22 mouse cellular contexts compared by ENCODE assay signal in genomic region chr10:112798090-112798489, GRCm38 (mm10).
A peak's percentile ranks its signal among the peaks of the same experiment; 100 is the strongest.
DNase-seq lines count a peak whose midpoint lies in the region; ATAC-seq lines count a peak whose summit lies in the region.
"Had no signal": no experiment of that assay in that cellular context is flagged by ENCODE, and none has a peak within 500 bp of the region (broad histone marks: within the 10 kb centered on the region; RNA-seq: fewer than 3 reads in every experiment).

No protein-coding gene starts in this region.

- ATAC-seq in forebrain, embryonic 11.5 days (replicated peaks; ENCODE audit: low FRiP score) = peak; percentile 28; the same call in 1 of the 2 replicates
- no peak for ATAC-seq in forebrain, embryonic 16.5 days
- peak; percentile 77 for ATAC-seq in midbrain, embryonic 12.5 days (ENCODE audit: low FRiP score, low read depth)
- ATAC-seq in midbrain, embryonic 16.5 days = no peak
- ATAC-seq: CD4-positive, CD25-positive, alpha-beta regulatory T cell, adult 4 months; forebrain, embryonic 13.5 days; hindbrain, postnatal 0 days had no signal

- H3K9me3 ChIP-seq in forebrain, embryonic 11.5 days (ENCODE audit: control insufficient read depth, low read length) = no peaks in the 10 kb centered on the region
- no peaks in the 10 kb centered on the region for H3K9me3 ChIP-seq in forebrain, embryonic 16.5 days (ENCODE audit: control insufficient read depth, low read length)
- H3K9me3 ChIP-seq in midbrain, embryonic 12.5 days = no peaks in the 10 kb centered on the region
- no peaks in the 10 kb centered on the region for H3K9me3 ChIP-seq in midbrain, embryonic 16.5 days (replicated peaks; ENCODE audit: control insufficient read depth, low read length, poor library complexity, severe bottlenecking)
- H3K9me3 ChIP-seq: embryonic facial prominence, embryonic 13.5 days; forebrain, embryonic 13.5 days; G1E; heart, embryonic 13.5 days; hindbrain, embryonic 12.5 days had no signal

- WGBS in forebrain, embryonic 11.5 days = 1% methylated on average over 4 of the region's 4 CpGs
- WGBS in forebrain, embryonic 16.5 days = 9% methylated on average over 4 of the region's 4 CpGs
- WGBS in midbrain, embryonic 12.5 days = 2% methylated on average over 4 of the region's 4 CpGs
- 4% methylated on average over 4 of the region's 4 CpGs for WGBS in midbrain, embryonic 16.5 days

- DNase-seq in forebrain, embryonic 11.5 days (ENCODE audit: low spot score) = no peak
- DNase-seq in embryo, embryonic 11 days = peak; percentile 36
- DNase-seq in right cerebral cortex, adult 18-20 months = no peak
- DNase-seq in frontal cortex, postnatal 36 days (ENCODE audit: low spot score in 2 of 2) = no peak
- DNase-seq: adrenal gland, postnatal 10 days; B cell, adult 2 months; cerebellum, adult 11-12 months; cerebellum, adult 9-11 months; cerebellum, postnatal 36 days; gastrocnemius, postnatal 36 days; heart, adult 11 months; heart, postnatal 36 days had no signal

- H3K9ac ChIP-seq in forebrain, embryonic 11.5 days (ENCODE audit: low read length) = no peak overlapping the region
- no peak overlapping the region for H3K9ac ChIP-seq in forebrain, embryonic 16.5 days (replicated peaks; ENCODE audit: low read depth, low read length)
- no peak overlapping the region for H3K9ac ChIP-seq in midbrain, embryonic 12.5 days (replicated peaks)
- no peak overlapping the region for H3K9ac ChIP-seq in midbrain, embryonic 16.5 days (ENCODE audit: low read depth, low read length)
- H3K9ac ChIP-seq: embryonic facial prominence, embryonic 13.5 days; forebrain, embryonic 13.5 days; heart, embryonic 13.5 days; hindbrain, embryonic 12.5 days had no signal

- H3K4me1 ChIP-seq in forebrain, embryonic 11.5 days (replicated peaks; ENCODE audit: control insufficient read depth, insufficient read depth, low read length) = no peaks in the 10 kb centered on the region
- H3K4me1 ChIP-seq in forebrain, embryonic 16.5 days (replicated peaks; ENCODE audit: control insufficient read depth, insufficient read depth, low read length) = no peaks in the 10 kb centered on the region
- H3K4me1 ChIP-seq in midbrain, embryonic 12.5 days = peaks cover 6% of the 10 kb centered on the region
- H3K4me1 ChIP-seq in midbrain, embryonic 16.5 days (ENCODE audit: control insufficient read depth, insufficient read depth, low read length) = 0 out of 2 replicates have a peak, but pooled peaks cover 2% of the 10 kb centered on the region
- H3K4me1 ChIP-seq: embryonic facial prominence, embryonic 13.5 days; forebrain, embryonic 13.5 days; heart, embryonic 13.5 days; hindbrain, embryonic 12.5 days had no signal

- H3K4me3 ChIP-seq in forebrain, embryonic 11.5 days (ENCODE audit: low read depth, low read length) = no peak overlapping the region
- H3K4me3 ChIP-seq in forebrain, embryonic 16.5 days (replicated peaks; ENCODE audit: low read length) = no peak overlapping the region
- H3K4me3 ChIP-seq in midbrain, embryonic 12.5 days = no peak overlapping the region
- no peak overlapping the region for H3K4me3 ChIP-seq in midbrain, embryonic 16.5 days (ENCODE audit: low read depth, low read length)
- H3K4me3 ChIP-seq: embryonic facial prominence, embryonic 13.5 days; forebrain, embryonic 13.5 days; heart, embryonic 13.5 days; hindbrain, embryonic 12.5 days had no signal

- no peak overlapping the region for H3K4me2 ChIP-seq in forebrain, embryonic 11.5 days (ENCODE audit: low read depth, low read length, severe bottlenecking)
- no peak overlapping the region for H3K4me2 ChIP-seq in forebrain, embryonic 16.5 days (ENCODE audit: low read length)
- no peak overlapping the region for H3K4me2 ChIP-seq in midbrain, embryonic 12.5 days (replicated peaks)
- H3K4me2 ChIP-seq in midbrain, embryonic 16.5 days (ENCODE audit: low read length) = no peak overlapping the region
- H3K4me2 ChIP-seq: embryonic facial prominence, embryonic 13.5 days; forebrain, embryonic 13.5 days; heart, embryonic 13.5 days; hindbrain, embryonic 12.5 days had no signal

- no peaks in the 10 kb centered on the region for H3K36me3 ChIP-seq in forebrain, embryonic 11.5 days (ENCODE audit: control insufficient read depth, insufficient read depth, low read length)
- H3K36me3 ChIP-seq in forebrain, embryonic 16.5 days (ENCODE audit: control insufficient read depth, insufficient read depth) = no peaks in the 10 kb centered on the region
- H3K36me3 ChIP-seq in midbrain, embryonic 12.5 days = no peaks in the 10 kb centered on the region
- H3K36me3 ChIP-seq in midbrain, embryonic 16.5 days (ENCODE audit: control insufficient read depth, insufficient read depth, low read length) = no peaks in the 10 kb centered on the region
- H3K36me3 ChIP-seq: embryonic facial prominence, embryonic 13.5 days; G1E; heart, embryonic 13.5 days; hindbrain, embryonic 12.5 days had no signal

- no peaks in the 10 kb centered on the region for H3K27me3 ChIP-seq in forebrain, embryonic 11.5 days (ENCODE audit: control insufficient read depth, insufficient read depth, low read length)
- no peaks in the 10 kb centered on the region for H3K27me3 ChIP-seq in forebrain, embryonic 16.5 days (replicated peaks; ENCODE audit: control insufficient read depth, insufficient read depth, low read length)
- 0 out of 2 replicates have a peak, but pooled peaks cover 4% of the 10 kb centered on the region for H3K27me3 ChIP-seq in midbrain, embryonic 12.5 days
- H3K27me3 ChIP-seq in midbrain, embryonic 16.5 days (ENCODE audit: control insufficient read depth, insufficient read depth, low read depth, low read length) = no peaks in the 10 kb centered on the region; the same call in 1 of the 2 replicates
- H3K27me3 ChIP-seq: forebrain, embryonic 13.5 days; heart, embryonic 13.5 days; hindbrain, embryonic 12.5 days had no signal

- H3K27ac ChIP-seq in forebrain, embryonic 11.5 days (ENCODE audit: low read depth, low read length) = no peak overlapping the region
- no peak overlapping the region for H3K27ac ChIP-seq in forebrain, embryonic 16.5 days (ENCODE audit: low read length)
- peak overlapping the region; percentile 10; the same call in 1 of the 2 replicates for H3K27ac ChIP-seq in midbrain, embryonic 12.5 days (replicated peaks)
- no peak overlapping the region for H3K27ac ChIP-seq in midbrain, embryonic 16.5 days (ENCODE audit: low read length)
- H3K27ac ChIP-seq: embryonic facial prominence, embryonic 13.5 days; forebrain, embryonic 13.5 days; heart, embryonic 13.5 days; hindbrain, embryonic 12.5 days; hindbrain, postnatal 0 days had no signal

Comparison
In these comparisons a context has a peak if more than half of its experiments do, and no peak if none do; other contexts are left out.
1. ATAC-seq: peak in forebrain, embryonic 11.5 days (single experiment) and midbrain, embryonic 12.5 days (single experiment); none in forebrain, embryonic 16.5 days (single experiment) and midbrain, embryonic 16.5 days (single experiment).